Mouse (Mus musculus) neural tube, embryonic 11.5 days (tissue): Measurements from ENCODE around the gene Ap1g1. TPM values are rescaled to one million over a fixed set of nuclear protein-coding genes. Genes with fewer than 3 reads are reported as not detected.

Experiments
- ATAC-seq: fragments of 200-750 bp; cut with Nextera tagmentation; 2 replicates; pipeline ENCODE4 v1.8.0; 2017; ENCODE audit warnings: moderate number of reproducible peaks, mild to moderate bottlenecking, moderate TSS enrichment, moderate library complexity; ENCODE audit not compliant: insufficient read depth, low FRiP score, low TSS enrichment
- DNase-seq: peaks from one replicate; pipeline ENCODE4 v3.0.0-alpha.2; 2015; ENCODE audit warnings: low spot score
- H3K27ac ChIP-seq: fragments of 300-500 bp; sonication (generic); 2 replicates; pipeline ENCODE4 v1.5.1; 2014; ENCODE audit warnings: low read depth, mild to moderate bottlenecking, low read length
- H3K27me3 ChIP-seq: fragments of 300-500 bp; sonication (generic); 2 replicates; pipeline ENCODE4 v1.6.1; 2014; ENCODE audit warnings: mild to moderate bottlenecking, low read length, mixed read lengths; ENCODE audit not compliant: control insufficient read depth, insufficient read depth
- H3K36me3 ChIP-seq: fragments of 300-500 bp; sonication (generic); 2 replicates; pipeline ENCODE4 v1.6.1; 2014; ENCODE audit warnings: mild to moderate bottlenecking, low read length, moderate library complexity, mixed read lengths; ENCODE audit not compliant: control insufficient read depth, insufficient read depth
- H3K4me1 ChIP-seq: fragments of 300-500 bp; sonication (generic); 2 replicates; pipeline ENCODE4 v1.6.1; 2014; ENCODE audit warnings: low read length, mixed read lengths; ENCODE audit not compliant: control insufficient read depth, insufficient read depth
- H3K4me2 ChIP-seq: fragments of 300-500 bp; sonication (generic); 2 replicates; pipeline ENCODE4 v1.6.1; 2014; ENCODE audit warnings: low read depth, mild to moderate bottlenecking, moderate library complexity
- H3K4me3 ChIP-seq: fragments of 300-500 bp; sonication (generic); 2 replicates; pipeline ENCODE4 v1.5.1; 2014; ENCODE audit warnings: low read depth, low read length
- H3K9ac ChIP-seq: fragments of 300-500 bp; sonication (generic); 2 replicates; pipeline ENCODE4 v1.6.1; 2014; ENCODE audit warnings: mild to moderate bottlenecking, low read length
- H3K9me3 ChIP-seq: fragments of 300-500 bp; sonication (generic); 2 replicates; pipeline ENCODE4 v1.6.1; 2016; ENCODE audit warnings: low read length; ENCODE audit not compliant: control insufficient read depth
- WGBS: fragments of 180-500 bp; shearing (Covaris S2); extraction: QIAGEN DNeasy Blood & Tissue Kit; methylation state at CpG from one replicate; pipeline ENCODE4 v1.1.7; 2014; 5-methylcytosine and 5-hydroxymethylcytosine counted together
- polyA plus RNA-seq: library from polyadenylated mRNA; unstranded; fragments of >200 nt; fragmentation: Nextera tagmentation; extraction: Ambion mirVana; gene quantifications from 2 replicates; pipeline ENCODE4 v1.2.1, GENCODE M21; 2014

Ap1g1 gene
- polyA plus RNA-seq = 44.1 and 52.1 TPM in 2 replicates

GRCm38 (mm10) chr8:109778280-109778977, at the start of gene Ap1g1:
TSS of gene Ap1g1 (plus strand) at chr8:109778554.
- peaks cover 3% of the 10 kb centered on the region; the same call in 1 of the 2 replicates for H3K4me1 ChIP-seq
- ATAC-seq (peak; percentile 99), DNase-seq (peak; percentile 98)
- peak within 1 kb of the TSS; percentile 79 for H3K4me2 ChIP-seq
- peak within 1 kb of the TSS; percentile 91 for H3K9ac ChIP-seq
- H3K36me3 ChIP-seq = no peaks in the 10 kb centered on the region
- no peaks in the 10 kb centered on the region for H3K9me3 ChIP-seq
- H3K27ac ChIP-seq = peak within 1 kb of the TSS; percentile 94
- under 1% methylated on average over 61 of the region's 64 CpGs for WGBS
- peak within 1 kb of the TSS; percentile 90 for H3K4me3 ChIP-seq
- H3K27me3 ChIP-seq = no peaks in the 10 kb centered on the region

- Histone ChIP-seq H3K36me3 (peaks cover 5% of the 10 kb centered on the region; the same call in 1 of the 2 replicates), H3K4me3 (no peak overlapping the region), H3K27ac (no peak overlapping the region), H3K27me3 (no peaks in the 10 kb centered on the region), H3K9ac (no peak overlapping the region), H3K4me2 (no peak overlapping the region), H3K9me3 (no peaks in the 10 kb centered on the region), H3K4me1 (no peaks in the 10 kb centered on the region)
- 76% methylated on average over 3 of the region's 3 CpGs for WGBS
- ATAC-seq (no peak), DNase-seq (no peak)
Measured at GRCm38 (mm10) chr8:109731012-109731411, 47.3 kb upstream of the Ap1g1 start.

GRCm38 (mm10) chr8:109734018-109734417, 44.3 kb upstream of the Ap1g1 start:
- H3K27ac ChIP-seq = no peak overlapping the region
- no peak overlapping the region for H3K4me3 ChIP-seq
- peaks cover 8% of the 10 kb centered on the region; the same call in 1 of the 2 replicates for H3K4me1 ChIP-seq
- peaks cover 5% of the 10 kb centered on the region; the same call in 1 of the 2 replicates for H3K36me3 ChIP-seq
- WGBS = 87% methylated on average over 3 of the region's 3 CpGs
- DNase-seq (no peak), ATAC-seq (no peak)
- H3K27me3 ChIP-seq = no peaks in the 10 kb centered on the region
- H3K9ac ChIP-seq = no peak overlapping the region
- H3K4me2 ChIP-seq = no peak overlapping the region
- no peaks in the 10 kb centered on the region for H3K9me3 ChIP-seq

- H3K4me2 ChIP-seq = peak overlapping the region; percentile 91
- H3K36me3 ChIP-seq = peaks cover 3% of the 10 kb centered on the region; the same call in 1 of the 2 replicates
- no peak overlapping the region for H3K27ac ChIP-seq
- no peaks in the 10 kb centered on the region for H3K27me3 ChIP-seq
- H3K4me3 ChIP-seq = peak overlapping the region; percentile 99
- H3K4me1 ChIP-seq = peaks cover 8% of the 10 kb centered on the region; the same call in 1 of the 2 replicates
- no peaks in the 10 kb centered on the region for H3K9me3 ChIP-seq
- ATAC-seq (no peak), DNase-seq (no peak)
- 11% methylated on average over 8 of the region's 8 CpGs for WGBS
- H3K9ac ChIP-seq = peak overlapping the region; percentile 97
Measured at GRCm38 (mm10) chr8:109736819-109737218, 41.5 kb upstream of the Ap1g1 start.

- H3K27me3 ChIP-seq = no peaks in the 10 kb centered on the region
- ATAC-seq = peak; percentile 87
- peak within 1 kb of the TSS; percentile 99 for H3K4me3 ChIP-seq
- peak within 1 kb of the TSS; percentile 53 for H3K27ac ChIP-seq
- H3K4me1 ChIP-seq = peaks cover 8% of the 10 kb centered on the region; the same call in 1 of the 2 replicates
- WGBS = under 1% methylated on average over 54 of the region's 59 CpGs
- DNase-seq = peak; percentile 91
- no peaks in the 10 kb centered on the region for H3K9me3 ChIP-seq
- peak within 1 kb of the TSS; percentile 97 for H3K9ac ChIP-seq
- peak within 1 kb of the TSS; percentile 91 for H3K4me2 ChIP-seq
- H3K36me3 ChIP-seq = 0 out of 2 replicates have a peak, but pooled peaks cover 3% of the 10 kb centered on the region
Measured at GRCm38 (mm10) chr8:109737237-109738048, 40.9 kb upstream of the Ap1g1 start, which contains the start of gene Atxn1l. TSS of gene Atxn1l (minus strand) at chr8:109737739.

GRCm38 (mm10) chr8:109738049-109738380, 40.3 kb upstream of the Ap1g1 start:
- Histone ChIP-seq H3K4me3 (peak overlapping the region; percentile 99; the same call in 1 of the 2 replicates), H3K4me2 (no peak overlapping the region), H3K9ac (no peak overlapping the region), H3K4me1 (peaks cover 8% of the 10 kb centered on the region; the same call in 1 of the 2 replicates), H3K9me3 (no peaks in the 10 kb centered on the region), H3K27me3 (no peaks in the 10 kb centered on the region), H3K27ac (no peak overlapping the region), H3K36me3 (0 out of 2 replicates have a peak, but pooled peaks cover 3% of the 10 kb centered on the region)
- WGBS = 97% methylated on average over 1 of the region's 1 CpGs
- ATAC-seq = no peak
- DNase-seq = no peak

- H3K36me3 ChIP-seq = no peaks in the 10 kb centered on the region
- 92% methylated on average over 12 of the region's 12 CpGs for WGBS
- no peaks in the 10 kb centered on the region for H3K27me3 ChIP-seq
- H3K4me3 ChIP-seq = no peak overlapping the region
- no peaks in the 10 kb centered on the region for H3K4me1 ChIP-seq
- no peak overlapping the region for H3K9ac ChIP-seq
- ATAC-seq = no peak
- no peak overlapping the region for H3K27ac ChIP-seq
- H3K4me2 ChIP-seq = no peak overlapping the region
- DNase-seq = no peak
- H3K9me3 ChIP-seq = no peaks in the 10 kb centered on the region
Measured at GRCm38 (mm10) chr8:109747468-109748199, 30.7 kb upstream of the Ap1g1 start.

- ATAC-seq = no peak
- H3K4me1 ChIP-seq = no peaks in the 10 kb centered on the region
- H3K9ac ChIP-seq = no peak overlapping the region
- no peak overlapping the region for H3K27ac ChIP-seq
- no peak overlapping the region for H3K4me2 ChIP-seq
- 66% methylated on average over 5 of the region's 5 CpGs for WGBS
- no peak for DNase-seq
- H3K27me3 ChIP-seq = no peaks in the 10 kb centered on the region
- H3K4me3 ChIP-seq = no peak overlapping the region
- H3K36me3 ChIP-seq = no peaks in the 10 kb centered on the region
- H3K9me3 ChIP-seq = no peaks in the 10 kb centered on the region
Measured at GRCm38 (mm10) chr8:109750274-109750673, 28.1 kb upstream of the Ap1g1 start.
